Mouse (Mus musculus) layer of hippocampus, adult 8-10 months (tissue): ENCODE data around the gene Tk1. TPM values are rescaled to one million over a fixed set of nuclear protein-coding genes. Genes with fewer than 3 reads are reported as not detected.

Experiments used
- DNase-seq, 2 experiments: peaks; one replicate each; pipeline ENCODE4 v3.0.0; 2022; ENCODE audit warnings: low spot score in 2 of 2
- total RNA-seq, 4 experiments: library from RNA; stranded (reverse); gene quantifications; 2 replicates each; pipeline ENCODE4 v1.2.4; 2022

Tk1 gene
- total RNA-seq, 4 experiments from 2014 or later = 0.54 to 1.3 (median 0.88) TPM

DNA sequence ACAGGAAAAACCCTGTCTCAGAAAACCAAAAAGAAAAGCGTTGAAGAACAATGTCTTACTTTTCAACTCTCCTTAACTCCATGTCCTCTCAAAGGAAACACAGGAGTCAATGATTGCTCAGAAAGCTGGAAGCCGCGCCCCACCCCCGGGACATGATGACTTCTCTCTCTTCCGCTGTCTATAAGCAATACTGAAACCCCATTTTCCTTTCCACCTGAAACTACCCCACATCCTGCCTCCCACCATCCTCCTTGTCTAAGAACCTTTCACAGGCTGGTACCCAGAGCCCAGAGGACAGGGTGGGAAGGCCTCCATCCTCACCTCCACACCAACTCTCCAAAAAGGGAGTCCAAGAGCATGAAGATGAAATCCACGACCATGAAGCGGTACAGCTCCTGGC lies 53.5 kb downstream of the Tk1 start:
- DNase-seq = no peak

DNA sequence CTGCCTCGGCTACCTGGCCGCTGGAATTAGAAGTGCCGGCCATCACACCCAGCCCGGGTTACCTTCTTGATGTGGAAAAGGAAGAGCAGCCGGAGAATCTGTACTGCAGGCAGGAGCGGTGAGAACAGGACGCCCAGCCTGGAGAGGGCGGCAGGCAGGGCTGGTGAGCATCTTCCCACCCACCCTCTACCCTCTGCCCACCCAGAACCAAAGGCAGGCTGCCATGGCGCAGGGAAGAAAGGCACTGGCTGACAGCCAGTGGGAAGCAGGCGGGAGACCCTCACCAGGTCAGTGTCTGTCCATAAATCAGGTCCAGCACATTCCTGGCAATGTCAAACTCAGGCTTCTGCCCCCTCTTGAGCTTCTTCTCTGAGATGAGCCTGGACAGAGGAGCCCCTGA lies 55.5 kb downstream of the Tk1 start:
- DNase-seq = no peak

DNA sequence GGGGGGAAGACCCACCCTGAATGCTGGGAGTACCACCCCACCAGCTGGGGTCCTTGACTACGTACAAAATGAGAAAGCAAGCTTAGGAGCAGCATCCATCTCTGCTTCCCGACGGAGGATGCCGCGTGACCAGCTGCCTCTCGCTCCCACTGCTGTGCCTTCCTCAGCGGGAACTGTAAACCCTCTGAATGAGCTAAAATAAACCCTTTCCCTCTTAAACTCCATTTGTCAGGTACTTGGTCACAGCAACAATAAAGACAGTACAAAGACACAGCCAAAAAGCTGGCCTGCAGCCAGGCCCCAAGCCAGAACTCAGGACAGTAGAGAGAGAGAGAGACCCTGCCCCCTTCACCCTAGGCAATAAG lies 56.2 kb downstream of the Tk1 start:
- no peak for DNase-seq

DNA sequence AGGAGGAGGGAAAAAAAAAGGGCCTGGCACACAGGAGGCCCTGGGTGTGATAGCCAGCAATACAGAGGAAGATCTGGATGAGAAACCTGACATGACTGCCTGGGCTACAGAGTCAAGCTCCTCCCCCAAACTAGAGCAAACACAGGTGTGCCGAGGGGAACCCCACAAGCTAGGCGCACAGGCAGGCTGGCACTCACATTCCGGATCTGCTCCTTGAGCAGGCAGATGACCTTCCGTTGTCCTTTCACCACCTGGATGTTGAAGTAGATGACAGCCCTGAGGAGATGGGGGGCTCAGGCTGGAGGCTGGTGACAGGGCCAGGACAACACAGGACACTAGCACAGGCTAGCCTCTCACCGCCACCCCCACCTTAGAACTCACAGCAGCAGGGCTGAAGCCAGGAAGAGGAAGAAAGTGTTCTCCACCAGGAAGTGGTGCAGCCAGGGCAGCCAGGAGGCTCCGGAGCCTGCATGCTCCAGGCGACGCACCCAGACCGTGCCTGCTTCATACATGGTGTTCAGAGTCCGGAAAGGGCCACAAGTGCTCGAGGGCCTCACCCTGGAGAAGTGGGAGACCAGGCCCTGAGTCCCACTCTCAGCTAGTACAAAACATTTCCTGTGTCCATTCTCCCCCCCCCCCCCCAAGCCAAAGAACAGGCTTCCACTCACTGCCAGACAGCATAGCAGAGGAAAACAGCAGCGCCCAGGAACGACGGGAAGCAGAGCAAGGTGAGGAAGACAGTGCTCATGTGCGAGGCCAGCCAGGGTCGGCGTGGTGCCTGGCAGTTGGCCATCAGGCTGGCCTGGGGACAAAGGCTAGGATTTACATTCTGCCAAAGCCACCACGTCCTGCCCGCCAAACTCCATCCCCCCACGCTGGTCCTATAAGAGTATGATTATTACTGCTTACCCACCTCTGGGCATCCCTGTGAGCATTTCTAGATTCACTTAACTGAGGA lies 56.9 kb downstream of the Tk1 start:
- no peak for DNase-seq

DNA sequence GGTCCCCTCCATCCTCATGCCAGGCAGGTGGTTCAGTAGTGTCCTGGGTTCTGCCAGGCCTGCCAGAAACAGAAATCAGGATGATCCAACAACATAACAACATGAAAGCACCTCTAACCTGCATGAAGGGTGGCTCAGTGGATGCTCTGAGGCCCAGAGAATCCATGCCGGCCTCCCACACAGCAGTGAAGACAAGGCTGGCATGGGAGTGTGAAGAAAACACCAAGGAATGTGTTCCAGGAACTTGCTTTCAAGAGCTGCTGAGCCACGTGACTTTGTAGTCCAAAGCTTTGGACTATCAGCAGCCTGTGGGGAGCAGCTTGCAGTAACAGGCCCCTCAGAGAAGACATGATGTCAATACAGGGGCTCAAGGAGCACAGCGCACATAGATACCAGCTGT lies 59.6 kb downstream of the Tk1 start:
- no peak for DNase-seq

Other genes starting within 250 kb of the Tk1 start
- gene Tnrc6c, start 171.8 kb downstream of the Tk1 start, total RNA-seq = 10 to 100 TPM; 69.4 to 83.2 (median 76.7) TPM
- gene Tmc8, start 44.0 kb downstream of the Tk1 start, total RNA-seq = 1 to 10 TPM in 2 of 4 experiments, under 1 TPM in 2; 0.52 to 1.5 (median 0.85) TPM
- gene Tmc6, start 43.9 kb downstream of the Tk1 start, total RNA-seq = 10 to 100 TPM; 11.6 to 27.6 (median 16.2) TPM
- 1 to 10 TPM in 1 of 4 experiments, under 1 TPM in 2, not detected in 1; 0.61 to 1.2 (median 0.75) TPM for gene 6030468B19Rik, start 28.4 kb downstream of the Tk1 start, total RNA-seq
- 1 to 10 TPM in 3 of 4 experiments, not detected in 1; 1.7 to 2.2 (median 1.9) TPM for gene Gm20708, start 16.4 kb downstream of the Tk1 start, total RNA-seq
- gene Syngr2, start 16.4 kb downstream of the Tk1 start, total RNA-seq = 10 to 100 TPM; 11.4 to 33.5 (median 24.5) TPM
- gene Afmid, start 168 bp downstream of the Tk1 start, total RNA-seq = 1 to 10 TPM; 4.0 to 5.4 (median 4.2) TPM
- 1 to 10 TPM in 2 of 4 experiments, under 1 TPM in 2; 0.12 to 1.6 (median 0.86) TPM for gene Birc5, start 23.2 kb upstream of the Tk1 start, total RNA-seq
- under 1 TPM in 1 of 4 experiments, not detected in 3; 0.24 TPM for gene Tmem235, start 34.7 kb upstream of the Tk1 start, total RNA-seq
- 1 to 10 TPM; 3.1 to 5.9 (median 5.6) TPM for gene Tha1, start 47.4 kb upstream of the Tk1 start, total RNA-seq
- 1 to 10 TPM in 3 of 4 experiments, under 1 TPM in 1; 0.81 to 7.9 (median 3.3) TPM for gene Socs3, start 144.0 kb upstream of the Tk1 start, total RNA-seq
- 10 to 100 TPM; 71.3 to 80.4 (median 78.8) TPM for gene Pgs1, start 160.2 kb upstream of the Tk1 start, total RNA-seq